Mouse (Mus musculus) thymus, adult 2 months (tissue): ENCODE measurements at regions not wholly inside any gene's neighbourhood (a gene's known extent, or its start where the extent isn't known, plus 50 kb on each side); places are given as distances from the start of the nearest gene placed in this dataset.

Experiments
- CTCF ChIP-seq: fragments of 200-500 bp; IDR thresholded peaks from 2 replicates; pipeline ENCODE4 v1.5.1; 2012; ENCODE audit warnings: mild to moderate bottlenecking, control low read depth, low read length, moderate library complexity, borderline replicate concordance; ENCODE audit not compliant: control insufficient read depth, poor library complexity, insufficient read depth; ENCODE audit errors: extremely low read depth
- POLR2A ChIP-seq: fragments of 200-500 bp; IDR thresholded peaks from 2 replicates; pipeline ENCODE4 v1.6.1; 2012; ENCODE audit warnings: mild to moderate bottlenecking, low read length, control low read depth, moderate library complexity; ENCODE audit not compliant: control insufficient read depth, poor library complexity, insufficient read depth; ENCODE audit errors: extremely low read depth

GRCm38 (mm10) chr3:50554150-50554549, 110.7 kb upstream of the Slc7a11 start:
- TF ChIP-seq CTCF: no peak
- no peak for TF ChIP-seq POLR2A
